Mouse (Mus musculus) CD4-positive helper T cell, adult 2 months (primary cell): ENCODE results near the gene Olfr1535.

Source experiments
- DNase-seq: peaks from one replicate; pipeline ENCODE4 v3.0.0-alpha.2; 2012; ENCODE audit warnings: low read depth, missing footprints, low spot score

Olfr1535 gene

DNA sequence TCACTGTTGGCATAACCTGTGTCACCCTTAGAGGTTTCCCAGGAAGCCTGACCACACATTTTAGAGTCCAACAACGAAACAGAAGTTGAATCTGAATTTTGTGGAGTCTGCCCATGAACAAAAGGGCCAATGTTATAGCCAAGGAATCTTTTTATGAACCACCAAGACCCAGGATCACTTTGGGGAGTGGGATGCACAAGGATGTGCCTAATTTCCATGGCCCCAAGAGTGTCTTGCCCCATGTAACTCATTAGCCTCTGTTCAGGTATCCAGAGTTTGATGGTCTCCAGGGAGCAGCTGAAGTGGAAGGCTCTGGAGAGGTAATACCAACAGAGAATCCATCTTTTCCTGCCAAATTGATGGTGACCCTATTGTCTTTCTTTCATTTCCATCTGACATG lies at the start of gene Olfr1535:
TSS of gene Olfr1535 (minus strand) at position 101 of the 400 bp plus-strand sequence.
- DNase-seq = no peak

GRCm38 (mm10) chr13:21591618-21592017 lies 31.9 kb upstream of the Olfr1535 start:
- DNase-seq = no peak

- no peak for DNase-seq
Observed at GRCm38 (mm10) chr13:21581659-21582058, 22.0 kb upstream of the Olfr1535 start, which contains the start of gene Olfr1364. Gene Olfr1364, minus strand, starts transcription at chr13:21581759.

- no peak for DNase-seq
Observed at GRCm38 (mm10) chr13:21550416-21551110, 9.1 kb downstream of the Olfr1535 start.

DNA sequence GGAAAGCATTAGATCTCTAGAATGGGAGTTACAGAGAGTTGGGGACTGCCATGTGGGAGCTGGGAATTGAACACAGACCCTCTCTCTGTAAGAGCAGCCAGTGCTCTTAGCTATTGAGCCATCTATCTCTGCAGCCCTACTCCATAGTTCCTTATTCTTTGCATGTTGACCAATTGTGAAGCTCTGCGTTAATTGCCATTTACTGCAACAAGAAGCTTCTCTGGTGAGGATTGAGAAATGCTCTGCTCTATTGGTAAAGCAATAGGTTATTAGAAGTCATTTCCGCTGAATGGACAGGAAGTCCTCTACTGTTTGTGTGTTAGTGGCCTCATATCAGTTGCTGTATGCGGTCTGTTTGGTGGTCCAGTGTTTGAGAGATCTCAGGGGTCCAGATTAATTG lies 10.2 kb downstream of the Olfr1535 start:
- no peak for DNase-seq

- DNase-seq = no peak
Observed at GRCm38 (mm10) chr13:21542708-21543107, 17.0 kb downstream of the Olfr1535 start, which contains the start of gene Olfr1366. Gene Olfr1366, minus strand, starts transcription at chr13:21542808.

- peak; percentile 87 for DNase-seq
Observed at GRCm38 (mm10) chr13:21530781-21531201, 28.9 kb downstream of the Olfr1535 start, which contains the start of gene Zkscan8. Gene Zkscan8, minus strand, starts transcription at chr13:21531120.

DNA sequence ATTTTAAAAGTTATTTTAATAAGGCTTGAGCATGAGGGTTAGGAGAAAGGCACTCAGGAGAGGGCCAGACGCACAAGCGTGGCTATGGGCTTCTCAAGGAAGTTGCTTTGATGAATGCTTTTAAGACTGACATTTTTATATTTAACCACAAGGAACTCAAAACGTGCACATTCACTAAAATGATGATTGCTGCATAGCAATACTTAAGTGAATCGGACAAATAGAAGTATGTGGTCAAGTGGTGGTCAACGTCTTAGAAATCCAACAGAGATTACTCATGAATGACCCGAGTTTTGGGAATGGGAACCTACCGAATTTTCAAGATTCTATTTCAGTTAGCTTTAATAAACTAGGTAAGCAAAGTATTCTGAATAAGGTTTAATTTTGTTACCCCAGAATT lies 29.6 kb downstream of the Olfr1535 start:
- DNase-seq = no peak

DNA sequence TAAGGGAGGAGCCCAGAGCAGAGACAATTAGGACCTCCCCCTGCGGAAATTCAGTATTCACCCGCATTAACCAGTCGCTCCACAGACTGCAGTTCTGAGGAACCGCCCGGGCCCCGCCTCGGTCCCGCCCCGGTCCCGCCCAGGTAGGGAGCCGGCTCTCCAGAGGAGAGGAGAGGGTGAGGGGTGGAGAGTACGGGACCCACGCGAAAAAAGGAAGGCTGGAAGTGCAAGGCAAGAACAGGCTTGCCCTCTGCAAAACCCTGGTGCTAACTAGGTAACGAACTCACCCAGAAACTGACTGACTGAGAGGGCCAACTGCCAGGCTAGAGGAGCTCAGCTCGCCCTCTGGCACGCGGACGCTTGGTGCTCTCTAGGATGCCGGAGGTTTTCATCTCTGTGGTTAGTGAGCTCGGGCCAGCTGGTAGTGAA lies 53.5 kb downstream of the Olfr1535 start:
- peak; percentile 92 for DNase-seq
